Mouse (Mus musculus) hindbrain, embryonic 16.5 days (tissue): ENCODE results near the gene Dpm3. TPM values are rescaled to one million over a fixed set of nuclear protein-coding genes. Genes with fewer than 3 reads are reported as not detected.

Experiments used
- ATAC-seq: fragments of 200-750 bp; cut with Nextera tagmentation; 2 replicates; pipeline ENCODE4 v1.8.0; 2017; ENCODE audit warnings: moderate TSS enrichment, moderate library complexity
- H3K27ac ChIP-seq: fragments of 300-500 bp; sonication (generic); 2 replicates; pipeline ENCODE4 v1.5.1; 2014; ENCODE audit warnings: low read depth, mild to moderate bottlenecking, control low read depth, low read length, moderate library complexity
- H3K27me3 ChIP-seq: fragments of 300-500 bp; sonication (generic); replicated peaks from 2 replicates; pipeline ENCODE4 v1.6.1; 2014; ENCODE audit warnings: low read length; ENCODE audit not compliant: control insufficient read depth, insufficient read depth
- H3K36me3 ChIP-seq: fragments of 300-500 bp; sonication (generic); 2 replicates; pipeline ENCODE4 v1.6.1; 2014; ENCODE audit warnings: mild to moderate bottlenecking, low read length, moderate library complexity, mixed read lengths; ENCODE audit not compliant: control insufficient read depth, insufficient read depth
- H3K4me1 ChIP-seq: fragments of 300-500 bp; sonication (generic); 2 replicates; pipeline ENCODE4 v1.6.1; 2014; ENCODE audit warnings: low read depth, low read length; ENCODE audit not compliant: control insufficient read depth, insufficient read depth
- H3K4me2 ChIP-seq: fragments of 300-500 bp; sonication (generic); 2 replicates; pipeline ENCODE4 v1.6.1; 2014; ENCODE audit warnings: mild to moderate bottlenecking, low read length, control low read depth, moderate library complexity
- H3K4me3 ChIP-seq: fragments of 300-500 bp; sonication (generic); 2 replicates; pipeline ENCODE4 v1.5.1; 2014; ENCODE audit warnings: mild to moderate bottlenecking, low read length, control low read depth, moderate library complexity
- H3K9ac ChIP-seq: fragments of 300-500 bp; sonication (generic); 2 replicates; pipeline ENCODE4 v1.6.1; 2014; ENCODE audit warnings: low read depth, mild to moderate bottlenecking, control low read depth, low read length, moderate library complexity
- H3K9me3 ChIP-seq: fragments of 300-500 bp; sonication (generic); 2 replicates; pipeline ENCODE4 v1.6.1; 2014; ENCODE audit warnings: mild to moderate bottlenecking, low read length, moderate library complexity; ENCODE audit not compliant: control insufficient read depth
- WGBS: fragments of 180-500 bp; shearing (Covaris S2); extraction: QIAGEN DNeasy Blood & Tissue Kit; methylation state at CpG from one replicate; pipeline ENCODE4 v1.1.7; 2014; 5-methylcytosine and 5-hydroxymethylcytosine counted together
- polyA plus RNA-seq: library from polyadenylated mRNA; unstranded; fragments of >200 nt; fragmentation: Nextera tagmentation; extraction: Ambion mirVana; gene quantifications from 2 replicates; pipeline ENCODE4 v1.2.1, GENCODE M21; 2015

Dpm3 gene
- polyA plus RNA-seq, 1 experiment from 2014 or later: 79.8 TPM

DNA sequence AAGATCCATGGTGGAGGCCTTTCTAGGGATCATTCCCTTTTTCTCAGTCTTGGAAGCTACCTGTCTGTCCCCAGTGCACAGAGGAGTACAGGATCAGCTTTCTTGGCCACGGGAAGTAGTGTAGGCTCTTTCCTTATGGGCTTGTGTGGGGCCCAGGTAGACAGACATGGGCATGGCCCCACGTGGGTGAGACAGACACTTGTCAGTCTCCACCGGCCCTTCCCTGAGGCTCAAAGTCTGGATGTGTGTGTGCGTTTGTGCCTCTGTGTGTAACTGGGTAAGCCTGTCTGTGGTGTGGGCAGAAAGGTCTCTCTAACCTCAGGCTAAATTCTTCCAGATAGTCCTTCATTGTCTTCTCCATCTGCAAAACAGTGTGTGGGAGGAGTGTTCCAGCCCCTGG lies 45.9 kb downstream of the Dpm3 start:
- Histone ChIP-seq H3K4me1 (no peaks in the 10 kb centered on the region), H3K27ac (no peak overlapping the region), H3K9ac (no peak overlapping the region; the same call in 1 of the 2 replicates), H3K27me3 (no peaks in the 10 kb centered on the region), H3K4me2 (no peak overlapping the region), H3K4me3 (no peak overlapping the region), H3K36me3 (no peaks in the 10 kb centered on the region), H3K9me3 (no peaks in the 10 kb centered on the region)
- no peak for ATAC-seq
- WGBS: 70% methylated on average over 4 of the region's 4 CpGs

GRCm38 (mm10) chr3:89305551-89306325 lies 46.6 kb downstream of the Dpm3 start:
- no peaks in the 10 kb centered on the region for H3K9me3 ChIP-seq
- 76% methylated on average over 8 of the region's 8 CpGs for WGBS
- H3K4me3 ChIP-seq: no peak overlapping the region
- no peaks in the 10 kb centered on the region for H3K4me1 ChIP-seq
- no peak overlapping the region; the same call in 1 of the 2 replicates for H3K9ac ChIP-seq
- H3K36me3 ChIP-seq: no peaks in the 10 kb centered on the region
- H3K4me2 ChIP-seq: no peak overlapping the region
- H3K27ac ChIP-seq: no peak overlapping the region
- no peak for ATAC-seq
- no peaks in the 10 kb centered on the region for H3K27me3 ChIP-seq

- Histone ChIP-seq H3K4me1 (no peaks in the 10 kb centered on the region), H3K9ac (peak overlapping the region; percentile 31; the same call in 1 of the 2 replicates), H3K27ac (no peak overlapping the region), H3K9me3 (no peaks in the 10 kb centered on the region), H3K4me3 (no peak overlapping the region), H3K27me3 (no peaks in the 10 kb centered on the region), H3K36me3 (no peaks in the 10 kb centered on the region), H3K4me2 (no peak overlapping the region)
- ATAC-seq: peak; percentile 89
- WGBS: 4% methylated on average over 9 of the region's 9 CpGs
These were observed 48.9 kb downstream of the Dpm3 start for GRCm38 (mm10) chr3:89308089-89308488.

DNA sequence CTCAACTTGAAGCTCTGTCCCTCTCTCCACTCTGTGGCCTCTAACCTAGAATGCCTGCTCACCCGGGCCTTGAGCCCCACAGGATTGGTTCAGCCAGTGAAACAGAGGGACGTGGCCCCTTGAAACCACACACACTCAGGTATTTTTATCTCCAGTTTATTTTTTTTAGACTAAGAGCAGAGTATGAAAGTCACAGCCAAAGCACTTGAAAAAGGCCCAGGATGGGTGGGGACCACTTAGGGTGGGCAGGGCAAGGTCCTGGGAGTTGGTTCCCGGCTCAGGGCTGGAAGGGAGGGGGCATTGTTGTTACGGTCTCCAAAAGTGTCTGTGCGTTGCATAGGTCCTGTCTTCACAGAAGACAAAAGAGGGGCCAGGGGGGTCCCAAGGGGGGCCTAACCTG lies 55.2 kb downstream of the Dpm3 start:
- Histone ChIP-seq H3K27ac (no peak overlapping the region), H3K9me3 (no peaks in the 10 kb centered on the region), H3K4me2 (no peak overlapping the region), H3K4me3 (no peak overlapping the region), H3K27me3 (peaks cover 3% of the 10 kb centered on the region; the same call in 1 of the 2 replicates), H3K36me3 (0 out of 2 replicates have a peak, but pooled peaks cover 11% of the 10 kb centered on the region), H3K9ac (no peak overlapping the region), H3K4me1 (peaks cover 39% of the 10 kb centered on the region)
- 70% methylated on average over 5 of the region's 5 CpGs for WGBS
- ATAC-seq: no peak

GRCm38 (mm10) chr3:89314791-89315190 lies 55.6 kb downstream of the Dpm3 start:
- 35% methylated on average over 2 of the region's 2 CpGs for WGBS
- no peak overlapping the region for H3K4me3 ChIP-seq
- H3K27me3 ChIP-seq: peaks cover 3% of the 10 kb centered on the region; the same call in 1 of the 2 replicates
- H3K9me3 ChIP-seq: no peaks in the 10 kb centered on the region
- no peak for ATAC-seq
- no peak overlapping the region for H3K9ac ChIP-seq
- H3K4me1 ChIP-seq: peaks cover 42% of the 10 kb centered on the region
- no peak overlapping the region for H3K4me2 ChIP-seq
- 0 out of 2 replicates have a peak, but pooled peaks cover 11% of the 10 kb centered on the region for H3K36me3 ChIP-seq
- H3K27ac ChIP-seq: no peak overlapping the region

- no peak for ATAC-seq
- Histone ChIP-seq H3K4me1 (peaks cover 45% of the 10 kb centered on the region), H3K4me3 (peak overlapping the region; percentile 21; the same call in 1 of the 2 replicates), H3K27ac (no peak overlapping the region), H3K9ac (peak overlapping the region; percentile 49), H3K36me3 (0 out of 2 replicates have a peak, but pooled peaks cover 11% of the 10 kb centered on the region), H3K4me2 (peak overlapping the region; percentile 57), H3K9me3 (no peaks in the 10 kb centered on the region), H3K27me3 (peaks cover 3% of the 10 kb centered on the region)
- 7% methylated on average over 23 of the region's 26 CpGs for WGBS
These were observed 56.2 kb downstream of the Dpm3 start for GRCm38 (mm10) chr3:89315195-89315929.

GRCm38 (mm10) chr3:89315930-89316831 lies 57.0 kb downstream of the Dpm3 start:
- ATAC-seq: 0 out of 2 replicates have a peak, but pooled peaks have one; percentile 3
- peaks cover 53% of the 10 kb centered on the region for H3K4me1 ChIP-seq
- no peak overlapping the region for H3K27ac ChIP-seq
- H3K36me3 ChIP-seq: 0 out of 2 replicates have a peak, but pooled peaks cover 11% of the 10 kb centered on the region
- H3K9me3 ChIP-seq: no peaks in the 10 kb centered on the region
- peak overlapping the region; percentile 57 for H3K4me2 ChIP-seq
- H3K9ac ChIP-seq: peak overlapping the region; percentile 33
- H3K4me3 ChIP-seq: no peak overlapping the region
- WGBS: 6% methylated on average over 40 of the region's 40 CpGs
- H3K27me3 ChIP-seq: peaks cover 3% of the 10 kb centered on the region
